Mouse (Mus musculus) adipocyte (in vitro differentiated cells): Measurements from ENCODE around the gene Phldb2.

Source experiments
- DNase-seq: peaks from one replicate; pipeline ENCODE4 v3.0.0-alpha.2; 2016; ENCODE audit warnings: low spot score

Gene Phldb2

GRCm38 (mm10) chr16:45841016-45841415 lies 112.4 kb downstream of the Phldb2 start:
- DNase-seq = no peak

- DNase-seq = peak; percentile 27
Measured at GRCm38 (mm10) chr16:45837541-45838342, 115.7 kb downstream of the Phldb2 start.

GRCm38 (mm10) chr16:45832747-45833108 lies 120.7 kb downstream of the Phldb2 start:
- DNase-seq = no peak

GRCm38 (mm10) chr16:45832061-45832746 lies 121.2 kb downstream of the Phldb2 start:
- no peak for DNase-seq

GRCm38 (mm10) chr16:45831094-45831872 lies 122.1 kb downstream of the Phldb2 start:
- DNase-seq = no peak

GRCm38 (mm10) chr16:45830096-45830866 lies 123.1 kb downstream of the Phldb2 start:
- DNase-seq = no peak

GRCm38 (mm10) chr16:45825309-45825708 lies 128.1 kb downstream of the Phldb2 start:
- no peak for DNase-seq

- no peak for DNase-seq
Measured at GRCm38 (mm10) chr16:45824025-45824424, 129.4 kb downstream of the Phldb2 start.

GRCm38 (mm10) chr16:45819911-45820310 lies 133.5 kb downstream of the Phldb2 start:
- no peak for DNase-seq

- no peak for DNase-seq
Measured at GRCm38 (mm10) chr16:45817795-45818194, 135.6 kb downstream of the Phldb2 start.

GRCm38 (mm10) chr16:45816670-45817069 lies 136.7 kb downstream of the Phldb2 start:
- DNase-seq = no peak

- DNase-seq = no peak
Measured at GRCm38 (mm10) chr16:45814611-45815010, 138.8 kb downstream of the Phldb2 start.

GRCm38 (mm10) chr16:45811788-45812187 lies 141.6 kb downstream of the Phldb2 start:
- DNase-seq = no peak

- no peak for DNase-seq
Measured at GRCm38 (mm10) chr16:45810829-45811326, 142.5 kb downstream of the Phldb2 start.

GRCm38 (mm10) chr16:45810155-45810554 lies 143.2 kb downstream of the Phldb2 start:
- no peak for DNase-seq

- DNase-seq = no peak
Measured at GRCm38 (mm10) chr16:45804708-45805107, 148.7 kb downstream of the Phldb2 start.

GRCm38 (mm10) chr16:45800406-45800805 lies 153.0 kb downstream of the Phldb2 start:
- peak; percentile 14 for DNase-seq

GRCm38 (mm10) chr16:45799150-45799549 lies 154.2 kb downstream of the Phldb2 start:
- DNase-seq = no peak

GRCm38 (mm10) chr16:45798591-45798990 lies 154.8 kb downstream of the Phldb2 start:
- peak; percentile 14 for DNase-seq

- DNase-seq = peak; percentile 25
Measured at GRCm38 (mm10) chr16:45796815-45797214, 156.6 kb downstream of the Phldb2 start.

GRCm38 (mm10) chr16:45795188-45795693 lies 158.2 kb downstream of the Phldb2 start:
- no peak for DNase-seq
